Mouse (Mus musculus) heart, postnatal 36 days (tissue): ENCODE measurements around the gene Usp21. TPM values are rescaled to one million over a fixed set of nuclear protein-coding genes. Genes with fewer than 3 reads are reported as not detected.

Experiments
- total RNA-seq, 2 experiments: library from RNA; stranded (reverse); gene quantifications; 2 replicates each; pipeline ENCODE4 v1.2.3; 2021

The Usp21 gene
- total RNA-seq, 2 experiments from 2014 or later: 22.1 to 22.3 TPM

Other genes with a start within 250 kb of the Usp21 start
- gene Fcgr3, start 223.1 kb downstream of the Usp21 start, total RNA-seq: 10 to 100 TPM; 13.7 to 18.6 TPM
- 1 to 10 TPM in 1 of 2 experiments, under 1 TPM in 1; 0.69 to 1.2 TPM for gene Cfap126, start 174.1 kb downstream of the Usp21 start, total RNA-seq
- 1,000 to 10,000 TPM; 1,165 to 1,188 TPM for gene Sdhc, start 137.4 kb downstream of the Usp21 start, total RNA-seq
- under 1 TPM in 1 of 2 experiments, not detected in 1; 0.44 TPM for gene Mpz, start 137.3 kb downstream of the Usp21 start, total RNA-seq
- gene Pcp4l1, start 91.7 kb downstream of the Usp21 start, total RNA-seq: 100 to 1,000 TPM; 222 to 295 TPM
- under 1 TPM in 1 of 2 experiments, not detected in 1; 0.08 TPM for gene Nr1i3, start 74.0 kb downstream of the Usp21 start, total RNA-seq
- 10 to 100 TPM; 81.8 to 82.7 TPM for gene Tomm40l, start 65.5 kb downstream of the Usp21 start, total RNA-seq
- gene Apoa2, start 62.9 kb downstream of the Usp21 start, total RNA-seq: 1 to 10 TPM in 1 of 2 experiments, under 1 TPM in 1; 0.75 to 2.0 TPM
- 10 to 100 TPM; 13.3 to 16.3 TPM for gene Fcer1g, start 53.6 kb downstream of the Usp21 start, total RNA-seq
- gene Adamts4, start 37.6 kb downstream of the Usp21 start, total RNA-seq: under 1 TPM; 0.50 to 0.92 TPM
- 1,000 to 10,000 TPM; 1,421 to 1,530 TPM for gene Ndufs2, start 36.6 kb downstream of the Usp21 start, total RNA-seq
- gene B4galt3, start 17.7 kb downstream of the Usp21 start, total RNA-seq: 10 to 100 TPM; 14.5 to 19.7 TPM
- gene Ppox, start 6.8 kb downstream of the Usp21 start, total RNA-seq: 10 to 100 TPM; 13.2 to 14.2 TPM
- 10 to 100 TPM; 84.9 to 88.8 TPM for gene Ufc1, start 7.0 kb upstream of the Usp21 start, total RNA-seq
- 10 to 100 TPM; 21.3 to 24.2 TPM for gene Dedd, start 41.2 kb upstream of the Usp21 start, total RNA-seq
- gene Nit1, start 57.7 kb upstream of the Usp21 start, total RNA-seq: 10 to 100 TPM; 27.7 to 28.4 TPM
- gene Pfdn2, start 57.7 kb upstream of the Usp21 start, total RNA-seq: 10 to 100 TPM; 79.4 to 95.6 TPM
- gene Klhdc9, start 72.8 kb upstream of the Usp21 start, total RNA-seq: not detected
- gene Nectin4, start 82.1 kb upstream of the Usp21 start, total RNA-seq: under 1 TPM; 0.08 to 0.30 TPM
- gene Arhgap30, start 101.0 kb upstream of the Usp21 start, total RNA-seq: 1 to 10 TPM; 2.7 to 2.9 TPM
- 10 to 100 TPM; 41.0 to 52.1 TPM for gene Usf1, start 123.3 kb upstream of the Usp21 start, total RNA-seq
- 1 to 10 TPM; 1.2 to 1.6 TPM for gene Tstd1, start 130.9 kb upstream of the Usp21 start, total RNA-seq
- gene F11r, start 149.5 kb upstream of the Usp21 start, total RNA-seq: 10 to 100 TPM; 38.7 to 43.2 TPM
- gene Alyref2, start 215.5 kb upstream of the Usp21 start, total RNA-seq: 1 to 10 TPM; 2.1 to 3.3 TPM
- not detected for gene Itln1, start 247.3 kb upstream of the Usp21 start, total RNA-seq